In the genomic region with DNA sequence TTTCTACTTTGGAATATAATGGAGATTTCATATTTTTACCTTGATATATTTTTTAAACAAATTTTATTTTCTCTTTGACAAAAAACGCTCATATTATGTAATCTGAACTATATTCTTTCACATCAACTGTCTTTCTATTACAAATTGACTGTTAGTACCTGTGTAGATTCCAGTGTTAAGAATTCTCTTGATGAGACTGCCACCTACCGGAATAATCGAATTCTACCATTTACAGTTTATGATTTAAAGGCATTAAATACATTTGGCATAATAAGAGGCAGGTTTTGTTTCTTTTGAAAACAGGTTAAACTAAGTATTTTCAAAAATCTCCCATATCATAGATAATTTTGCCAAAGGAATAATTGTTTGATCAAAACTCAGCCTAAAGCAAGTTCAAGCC, we compare ENCODE assay signal across 9 mouse cellular contexts.
DNase-seq lines count a peak whose midpoint lies in the region; ATAC-seq and TF ChIP-seq lines count a peak whose summit lies in the region.
"Had no signal": no experiment of that assay in that cellular context is flagged by ENCODE, and none has a peak within 500 bp of the region (broad histone marks: within the 10 kb centered on the region; RNA-seq: fewer than 3 reads in every experiment).

No protein-coding gene starts in this region.

- no peaks in the 10 kb centered on the region for H3K4me1 ChIP-seq in embryonic facial prominence, embryonic 11.5 days (ENCODE audit: control insufficient read depth, insufficient read depth, low read length)
- H3K4me1 ChIP-seq in embryonic facial prominence, embryonic 10.5 days = no peaks in the 10 kb centered on the region
- no peaks in the 10 kb centered on the region for H3K4me1 ChIP-seq in liver, adult 2 months (ENCODE audit: control insufficient read depth, insufficient read depth, low read length)
- peaks cover 12% of the 10 kb centered on the region for H3K4me1 ChIP-seq in liver, embryonic 12.5 days

- H3K4me2 ChIP-seq in embryonic facial prominence, embryonic 11.5 days (ENCODE audit: low read depth, low read length) = no peak overlapping the region
- H3K4me2 ChIP-seq in liver, embryonic 12.5 days = no peak overlapping the region
- H3K4me2 ChIP-seq: heart, embryonic 13.5 days had no signal

- H3K9me3 ChIP-seq in embryonic facial prominence, embryonic 11.5 days (replicated peaks; ENCODE audit: control insufficient read depth, low read length) = no peaks in the 10 kb centered on the region
- no peaks in the 10 kb centered on the region for H3K9me3 ChIP-seq in embryonic facial prominence, embryonic 10.5 days
- H3K9me3 ChIP-seq in liver, embryonic 12.5 days (replicated peaks) = no peaks in the 10 kb centered on the region

- no peak overlapping the region for H3K9ac ChIP-seq in embryonic facial prominence, embryonic 11.5 days (replicated peaks; ENCODE audit: low read length)
- no peak overlapping the region for H3K9ac ChIP-seq in liver, adult 2 months (ENCODE audit: low read depth, low read length)
- H3K9ac ChIP-seq in liver, embryonic 12.5 days = no peak overlapping the region
- H3K9ac ChIP-seq: heart, embryonic 13.5 days had no signal

- WGBS in embryonic facial prominence, embryonic 11.5 days = 12% methylated on average over 3 of the region's 3 CpGs
- WGBS in embryonic facial prominence, embryonic 10.5 days = 15% methylated on average over 3 of the region's 3 CpGs
- WGBS in liver, adult 2 months = 22% methylated on average over 3 of the region's 3 CpGs
- 24% methylated on average over 3 of the region's 3 CpGs for WGBS in liver, embryonic 12.5 days (ENCODE audit: insufficient replicate concordance)

- 0 out of 2 replicates have a peak, but pooled peaks have one; percentile 22 for TF ChIP-seq CTCF in liver, adult 2 months (IDR thresholded peaks at IDR 0.05; ENCODE audit: low read depth, low read length)

- no peak overlapping the region for H3K4me3 ChIP-seq in embryonic facial prominence, embryonic 11.5 days (ENCODE audit: low read depth, low read length)
- H3K4me3 ChIP-seq in embryonic facial prominence, embryonic 10.5 days = no peak overlapping the region
- H3K4me3 ChIP-seq in liver, adult 2 months (ENCODE audit: insufficient read depth, low read depth, low read length) = no peak overlapping the region
- H3K4me3 ChIP-seq in liver, embryonic 12.5 days = no peak overlapping the region
- H3K4me3 ChIP-seq: heart, embryonic 13.5 days had no signal

- TF ChIP-seq POLR2A in liver, adult 2 months (IDR thresholded peaks at IDR 0.05; ENCODE audit: extremely low read depth, insufficient read depth, low read length) = no peak

- ATAC-seq in embryonic facial prominence, embryonic 11.5 days (replicated peaks; ENCODE audit: insufficient number of reproducible peaks, low FRiP score, low TSS enrichment, low read depth) = no peak
- ATAC-seq in liver, embryonic 12.5 days = no peak
- ATAC-seq in monocyte, adult 5-6 weeks (replicated peaks; ENCODE audit: insufficient number of reproducible peaks, low FRiP score, low TSS enrichment, poor library complexity, severe bottlenecking) = no peak

- no peaks in the 10 kb centered on the region for H3K79me2 ChIP-seq in liver, adult 2 months (ENCODE audit: control insufficient read depth, insufficient read depth, low read length)

- DNase-seq in embryonic facial prominence, embryonic 11.5 days (ENCODE audit: low spot score) = peak; percentile 74
- no peak for DNase-seq in embryonic facial prominence, embryonic 10.5 days (ENCODE audit: low spot score)
- DNase-seq in liver, adult 2 months (ENCODE audit: extremely low read depth, low read depth, low spot score) = peak; percentile 27
- DNase-seq in brain, embryonic 18.5 days (ENCODE audit: low read depth, low spot score) = peak; percentile 20
- DNase-seq in naive thymus-derived CD4-positive, alpha-beta T cell, adult 2 months (ENCODE audit: low read depth) = peak; percentile 60
- no peak for DNase-seq in layer of hippocampus, postnatal 36 days

- no peaks in the 10 kb centered on the region for H3K36me3 ChIP-seq in embryonic facial prominence, embryonic 11.5 days (replicated peaks; ENCODE audit: control insufficient read depth, insufficient read depth, low read depth, low read length)
- peaks cover 7% of the 10 kb centered on the region; the same call in 1 of the 2 replicates for H3K36me3 ChIP-seq in embryonic facial prominence, embryonic 10.5 days (replicated peaks)
- H3K36me3 ChIP-seq in liver, adult 2 months (ENCODE audit: control insufficient read depth, insufficient read depth, low read length) = peaks cover 17% of the 10 kb centered on the region
- peaks cover 15% of the 10 kb centered on the region for H3K36me3 ChIP-seq in liver, embryonic 12.5 days

- no peaks in the 10 kb centered on the region for H3K27me3 ChIP-seq in embryonic facial prominence, embryonic 11.5 days (ENCODE audit: control insufficient read depth, insufficient read depth, low read length)
- no peaks in the 10 kb centered on the region for H3K27me3 ChIP-seq in embryonic facial prominence, embryonic 10.5 days (replicated peaks; ENCODE audit: low read depth, poor library complexity, severe bottlenecking)
- no peaks in the 10 kb centered on the region for H3K27me3 ChIP-seq in liver, adult 2 months (ENCODE audit: control insufficient read depth, insufficient read depth, low read length)
- no peaks in the 10 kb centered on the region for H3K27me3 ChIP-seq in liver, embryonic 12.5 days (replicated peaks)
- H3K27me3 ChIP-seq: heart, embryonic 13.5 days had no signal

- H3K27ac ChIP-seq in embryonic facial prominence, embryonic 11.5 days (replicated peaks; ENCODE audit: low read depth, low read length) = no peak overlapping the region
- no peak overlapping the region for H3K27ac ChIP-seq in embryonic facial prominence, embryonic 10.5 days (replicated peaks)
- H3K27ac ChIP-seq in liver, adult 2 months (replicated peaks; ENCODE audit: insufficient read depth, low read depth, low read length) = no peak overlapping the region
- no peak overlapping the region for H3K27ac ChIP-seq in liver, embryonic 12.5 days
- H3K27ac ChIP-seq: heart, embryonic 13.5 days had no signal

Comparison
In these comparisons a context has a peak if more than half of its experiments do, and no peak if none do; other contexts are left out.
1. DNase-seq: peak in embryonic facial prominence, embryonic 11.5 days (single experiment), liver, adult 2 months (single experiment), brain, embryonic 18.5 days (single experiment) and naive thymus-derived CD4-positive, alpha-beta T cell, adult 2 months (single experiment); none in embryonic facial prominence, embryonic 10.5 days (single experiment) and layer of hippocampus, postnatal 36 days (0 of 2).